Mouse (Mus musculus): ENCODE results near the gene Cyp2g1.

- no peak for TF ChIP-seq GATA1 (IDR thresholded peaks at IDR 0.05; ENCODE audit: borderline replicate concordance, low read length)
- TF ChIP-seq CTCF (IDR thresholded peaks at IDR 0.05; ENCODE audit: low read depth, low read length) = no peak
These were observed 28.2 kb upstream of the Cyp2g1 start for GRCm38 (mm10) chr7:26780510-26780909.

Measured in G1E (cell line).